Mouse (Mus musculus): Measurements from ENCODE around the gene Zfp11. TPM values are rescaled to one million over a fixed set of nuclear protein-coding genes. Genes with fewer than 3 reads are reported as not detected.

Gene Zfp11
- 1.9 TPM for polyA plus RNA-seq (2014; fragmentation: Illumina TruSeq; extraction: RNeasy Lipid Tissue Mini Kit (QIAGEN cat#74804); ENCODE audit: low read depth, low replicate concordance)

DNA sequence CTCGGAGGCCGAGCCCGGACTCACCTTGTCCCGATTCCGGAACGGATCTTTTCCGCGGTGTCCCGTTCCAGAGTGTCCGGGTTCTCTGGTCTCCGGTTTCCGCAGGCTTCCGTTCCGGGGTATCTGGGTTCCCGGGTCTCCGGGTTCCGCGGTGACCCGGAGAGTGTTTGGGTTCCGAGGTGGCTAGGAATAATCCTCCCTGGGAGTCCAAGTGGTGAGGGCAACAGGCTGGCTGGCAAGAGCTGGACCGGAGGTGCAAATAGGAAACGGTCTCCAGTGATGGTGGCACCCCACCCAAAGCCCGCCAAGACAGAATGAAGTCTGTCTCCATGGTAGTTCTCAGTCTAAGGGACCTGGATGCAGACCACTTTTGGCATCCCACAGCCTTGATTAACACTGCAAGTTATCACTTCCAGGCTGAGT lies at the start of gene Zfp11:
Gene Zfp11, minus strand, starts transcription at position 64 of the 423 bp plus-strand sequence.

DNA sequence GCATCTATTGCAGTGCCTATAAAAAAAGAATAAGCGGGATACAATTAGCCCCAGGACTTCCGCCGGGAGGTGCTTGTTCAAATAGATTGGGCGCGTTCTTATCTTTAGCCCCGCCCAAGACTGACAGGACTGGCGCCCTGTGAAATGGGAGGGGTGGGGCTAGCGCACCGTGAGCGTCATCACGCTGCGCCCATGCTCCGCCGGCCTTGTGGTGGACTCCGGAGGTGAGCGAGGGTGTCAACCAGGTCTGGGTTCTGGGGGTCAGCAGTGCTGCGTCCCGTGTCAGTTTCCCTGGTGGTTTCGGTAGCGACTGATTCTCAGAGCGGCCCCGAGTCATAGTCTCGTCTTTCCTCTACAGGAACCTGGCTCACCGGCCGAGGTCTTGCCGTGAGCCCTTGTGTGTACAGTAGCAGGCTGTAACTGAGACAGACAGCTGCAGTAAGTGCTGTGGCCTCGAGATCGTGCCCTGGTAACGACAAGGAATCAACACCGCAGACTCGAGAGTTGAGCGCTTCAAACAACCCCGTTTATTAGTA lies 45.5 kb upstream of the Zfp11 start, which contains the start of gene Mrps17:
Gene Mrps17, plus strand, starts transcription at position 172 of the 536 bp plus-strand sequence.

DNA sequence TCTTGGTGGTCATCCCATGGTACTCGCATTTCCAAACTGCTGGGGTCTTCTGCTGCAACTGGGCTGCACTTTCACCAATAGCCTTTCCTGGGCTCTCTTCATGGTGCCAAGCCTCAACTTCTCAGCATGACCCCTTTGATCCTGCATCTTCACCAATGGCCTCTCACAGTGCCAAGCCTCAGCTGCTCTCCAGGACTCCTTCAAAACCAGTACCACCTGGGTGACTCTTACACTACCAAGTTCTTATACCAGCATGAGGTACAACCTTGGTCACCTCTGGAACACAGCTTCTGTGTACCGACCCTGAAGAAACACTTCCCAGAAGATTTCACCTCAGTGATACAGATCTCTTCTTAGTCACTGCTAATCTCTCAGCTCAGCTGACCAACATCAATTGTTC lies 38.5 kb upstream of the Zfp11 start, which contains the start of gene Sept14:
Gene Sept14, minus strand, starts transcription at position 101 of the 400 bp plus-strand sequence.

Other genes with a start within 250 kb of the Zfp11 start
- gene Sfswap, start 168.9 kb downstream of the Zfp11 start, polyA plus RNA-seq (2014; fragmentation: Illumina TruSeq; extraction: RNeasy Lipid Tissue Mini Kit (QIAGEN cat#74804); ENCODE audit: low read depth, low replicate concordance), result 12.8 TPM
- not detected for gene Mmp17, start 85.9 kb downstream of the Zfp11 start, polyA plus RNA-seq (2014; fragmentation: Illumina TruSeq; extraction: RNeasy Lipid Tissue Mini Kit (QIAGEN cat#74804); ENCODE audit: low read depth, low replicate concordance)
- not detected for gene Sept14, start 38.4 kb upstream of the Zfp11 start, polyA plus RNA-seq (2014; fragmentation: Illumina TruSeq; extraction: RNeasy Lipid Tissue Mini Kit (QIAGEN cat#74804); ENCODE audit: low read depth, low replicate concordance)
- 52.7 TPM for gene Mrps17, start 45.4 kb upstream of the Zfp11 start, polyA plus RNA-seq (2014; fragmentation: Illumina TruSeq; extraction: RNeasy Lipid Tissue Mini Kit (QIAGEN cat#74804); ENCODE audit: low read depth, low replicate concordance)
- gene Nipsnap2, start 55.0 kb upstream of the Zfp11 start, polyA plus RNA-seq (2014; fragmentation: Illumina TruSeq; extraction: RNeasy Lipid Tissue Mini Kit (QIAGEN cat#74804); ENCODE audit: low read depth, low replicate concordance), result 12.0 TPM
- gene Psph, start 117.3 kb upstream of the Zfp11 start, polyA plus RNA-seq (2014; fragmentation: Illumina TruSeq; extraction: RNeasy Lipid Tissue Mini Kit (QIAGEN cat#74804); ENCODE audit: low read depth, low replicate concordance), result 1.5 TPM
- 4.9 TPM for gene Sumf2, start 176.9 kb upstream of the Zfp11 start, polyA plus RNA-seq (2014; fragmentation: Illumina TruSeq; extraction: RNeasy Lipid Tissue Mini Kit (QIAGEN cat#74804); ENCODE audit: low read depth, low replicate concordance)
- 591 TPM for gene Chchd2, start 217.4 kb upstream of the Zfp11 start, polyA plus RNA-seq (2014; fragmentation: Illumina TruSeq; extraction: RNeasy Lipid Tissue Mini Kit (QIAGEN cat#74804); ENCODE audit: low read depth, low replicate concordance)
- gene Zbed5, start 225.6 kb upstream of the Zfp11 start, polyA plus RNA-seq (2014; fragmentation: Illumina TruSeq; extraction: RNeasy Lipid Tissue Mini Kit (QIAGEN cat#74804); ENCODE audit: low read depth, low replicate concordance), result 1.4 TPM
- not detected for gene Phkg1, start 228.4 kb upstream of the Zfp11 start, polyA plus RNA-seq (2014; fragmentation: Illumina TruSeq; extraction: RNeasy Lipid Tissue Mini Kit (QIAGEN cat#74804); ENCODE audit: low read depth, low replicate concordance)
- 2.3 TPM for gene Nupr1l, start 238.4 kb upstream of the Zfp11 start, polyA plus RNA-seq (2014; fragmentation: Illumina TruSeq; extraction: RNeasy Lipid Tissue Mini Kit (QIAGEN cat#74804); ENCODE audit: low read depth, low replicate concordance)